Mouse (Mus musculus) stomach, embryonic 14.5 days (tissue): ENCODE measurements around the gene Fcamr. TPM values are rescaled to one million over a fixed set of nuclear protein-coding genes. Genes with fewer than 3 reads are reported as not detected.

Source experiments
- ATAC-seq: fragments of 200-750 bp; cut with Nextera tagmentation; 2 replicates; pipeline ENCODE4 v1.8.0; 2017; ENCODE audit warnings: low read depth, moderate TSS enrichment; ENCODE audit not compliant: insufficient number of reproducible peaks, insufficient read depth, low FRiP score
- H3K27ac ChIP-seq: fragments of 300-500 bp; sonication (generic); 2 replicates; pipeline ENCODE4 v1.5.1; 2014; ENCODE audit warnings: mild to moderate bottlenecking, low read length, moderate library complexity, mixed read lengths
- H3K27me3 ChIP-seq: fragments of 300-500 bp; sonication (generic); 2 replicates; pipeline ENCODE4 v1.6.1; 2014; ENCODE audit warnings: low read length, control low read depth, mixed read lengths; ENCODE audit not compliant: control insufficient read depth, insufficient read depth
- H3K36me3 ChIP-seq: fragments of 300-500 bp; sonication (generic); 2 replicates; pipeline ENCODE4 v1.6.1; 2014; ENCODE audit warnings: mild to moderate bottlenecking, control low read depth, low read length, moderate library complexity, mixed read lengths; ENCODE audit not compliant: control insufficient read depth, insufficient read depth
- H3K4me1 ChIP-seq: fragments of 300-500 bp; sonication (generic); 2 replicates; pipeline ENCODE4 v1.6.1; 2014; ENCODE audit warnings: low read length, control low read depth, mixed read lengths; ENCODE audit not compliant: control insufficient read depth, insufficient read depth
- H3K4me2 ChIP-seq: fragments of 300-500 bp; sonication (generic); replicated peaks from 2 replicates; pipeline ENCODE4 v1.6.1; 2014; ENCODE audit warnings: low read depth, low read length, control low read depth
- H3K4me3 ChIP-seq: fragments of 300-500 bp; sonication (generic); 2 replicates; pipeline ENCODE4 v1.5.1; 2014; ENCODE audit warnings: low read depth, low read length, control low read depth
- H3K9ac ChIP-seq: fragments of 300-500 bp; sonication (generic); replicated peaks from 2 replicates; pipeline ENCODE4 v1.6.1; 2014; ENCODE audit warnings: low read depth, mild to moderate bottlenecking, control low read depth, low read length, moderate library complexity, mixed read lengths
- H3K9me3 ChIP-seq: fragments of 300-500 bp; sonication (generic); 2 replicates; pipeline ENCODE4 v1.6.1; 2016; ENCODE audit warnings: low read depth, low read length, control low read depth; ENCODE audit not compliant: control insufficient read depth
- WGBS: fragments of 180-500 bp; shearing (Covaris S2); extraction: QIAGEN DNeasy Blood & Tissue Kit; methylation state at CpG from one replicate; pipeline ENCODE4 v1.1.7; 2014; 5-methylcytosine and 5-hydroxymethylcytosine counted together
- polyA plus RNA-seq: library from polyadenylated mRNA; unstranded; fragments of >200 nt; fragmentation: Nextera tagmentation; extraction: Ambion mirVana; gene quantifications from 2 replicates; pipeline ENCODE4 v1.2.1, GENCODE M21; 2014

Gene Fcamr
- polyA plus RNA-seq, 1 experiment from 2014 or later: 0.22 TPM

DNA sequence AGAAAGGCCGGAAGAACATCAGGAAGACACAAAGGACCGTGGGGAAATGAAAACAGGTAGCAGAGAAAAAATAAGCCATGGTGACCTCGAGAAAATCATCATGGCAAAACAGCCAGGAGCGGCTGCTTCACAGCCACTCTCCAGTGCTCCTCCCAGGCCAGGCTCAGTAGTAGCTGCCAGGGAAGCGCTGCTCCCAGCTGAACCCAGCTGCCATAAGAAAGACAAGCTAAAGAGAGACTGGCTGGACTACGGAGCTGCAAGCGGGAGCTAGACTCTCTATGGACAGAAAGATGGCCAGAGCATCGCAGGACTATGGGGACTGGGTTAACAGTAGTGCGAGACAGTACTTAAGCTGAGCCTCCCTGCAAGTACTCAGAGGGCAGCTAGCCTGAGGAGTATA lies 54.1 kb downstream of the Fcamr start:
- H3K27ac ChIP-seq: no peak overlapping the region
- H3K36me3 ChIP-seq: no peaks in the 10 kb centered on the region
- 79% methylated on average over 9 of the region's 9 CpGs for WGBS
- no peak overlapping the region for H3K4me2 ChIP-seq
- H3K27me3 ChIP-seq: no peaks in the 10 kb centered on the region
- no peaks in the 10 kb centered on the region for H3K4me1 ChIP-seq
- no peak overlapping the region for H3K9ac ChIP-seq
- no peak overlapping the region for H3K4me3 ChIP-seq
- H3K9me3 ChIP-seq: no peaks in the 10 kb centered on the region
- ATAC-seq: no peak

DNA sequence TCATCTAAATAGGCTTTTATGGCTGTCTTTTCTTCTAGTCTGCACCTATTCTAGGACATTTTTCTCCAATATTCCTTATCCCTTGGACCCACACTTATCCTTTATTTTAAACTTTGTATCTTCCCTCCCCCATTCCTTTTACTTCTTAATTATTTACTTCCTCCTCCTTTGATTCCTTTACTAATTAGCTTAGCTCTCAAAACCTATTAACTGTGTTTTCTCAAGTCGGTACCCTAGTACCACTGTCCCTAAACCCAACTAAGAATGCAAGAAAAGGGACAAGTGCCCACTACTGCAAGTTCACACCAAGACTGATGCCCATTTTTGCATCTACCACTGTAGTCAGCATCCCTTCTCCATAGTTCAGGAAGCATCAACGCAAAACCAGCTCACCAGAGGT lies 55.0 kb downstream of the Fcamr start:
- Histone ChIP-seq H3K9me3 (no peaks in the 10 kb centered on the region), H3K27ac (no peak overlapping the region), H3K36me3 (no peaks in the 10 kb centered on the region), H3K9ac (no peak overlapping the region), H3K4me3 (no peak overlapping the region), H3K4me1 (no peaks in the 10 kb centered on the region), H3K27me3 (no peaks in the 10 kb centered on the region), H3K4me2 (no peak overlapping the region)
- WGBS: 78% methylated on average over 2 of the region's 2 CpGs
- no peak for ATAC-seq

DNA sequence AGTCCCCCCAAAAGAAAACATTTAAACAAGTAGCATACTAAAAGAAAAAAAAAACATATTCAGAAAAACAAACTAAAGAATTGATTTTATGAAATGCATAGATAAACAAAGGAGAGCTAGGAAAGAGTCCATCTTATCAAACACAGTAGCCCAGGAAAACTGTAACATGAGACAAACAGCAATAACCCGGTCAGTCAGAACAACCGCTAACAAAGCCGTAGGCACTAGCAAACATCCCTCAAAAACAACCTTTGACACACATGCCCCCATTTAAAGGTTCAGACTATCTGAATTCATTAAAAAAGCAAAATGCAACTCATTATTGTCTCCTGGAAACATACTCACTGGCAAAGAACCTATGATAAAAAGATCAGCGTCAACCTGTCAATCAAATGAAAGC lies 56.8 kb downstream of the Fcamr start:
- Histone ChIP-seq H3K4me2 (no peak overlapping the region), H3K4me3 (no peak overlapping the region), H3K4me1 (no peaks in the 10 kb centered on the region), H3K36me3 (no peaks in the 10 kb centered on the region), H3K9me3 (no peaks in the 10 kb centered on the region), H3K27me3 (no peaks in the 10 kb centered on the region), H3K27ac (no peak overlapping the region), H3K9ac (no peak overlapping the region)
- ATAC-seq: no peak
- 75% methylated on average over 4 of the region's 4 CpGs for WGBS

DNA sequence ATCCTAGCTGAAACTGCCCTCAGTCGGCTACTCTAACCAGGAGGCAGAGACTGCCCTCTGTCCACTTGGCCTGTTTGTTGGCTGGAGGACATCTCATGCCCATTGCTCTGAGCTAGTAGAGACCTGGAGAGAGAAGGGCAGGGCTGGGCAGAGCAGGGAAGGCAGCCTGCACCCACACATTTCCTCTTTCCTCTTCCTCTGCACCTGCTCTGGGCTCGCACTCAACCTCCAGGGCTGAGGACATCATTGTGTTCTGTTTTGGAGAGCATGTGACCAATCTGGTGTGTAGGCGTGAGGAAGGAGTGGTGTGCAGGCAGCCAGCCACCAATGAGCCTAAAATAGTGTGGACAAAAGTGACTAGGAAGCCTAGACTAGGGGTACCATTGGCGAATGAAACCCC lies 63.5 kb downstream of the Fcamr start:
- Histone ChIP-seq H3K27ac (no peak overlapping the region), H3K9me3 (no peaks in the 10 kb centered on the region), H3K4me1 (no peaks in the 10 kb centered on the region), H3K27me3 (no peaks in the 10 kb centered on the region), H3K9ac (no peak overlapping the region), H3K36me3 (no peaks in the 10 kb centered on the region), H3K4me3 (no peak overlapping the region), H3K4me2 (no peak overlapping the region)
- WGBS: 78% methylated on average over 4 of the region's 4 CpGs
- ATAC-seq: no peak

Other genes with a start within 250 kb of the Fcamr start
- gene Zp3r, start 171.3 kb upstream of the Fcamr start, polyA plus RNA-seq: 0.14 and 0.52 TPM in 2 replicates
- gene C4bp, start 139.3 kb upstream of the Fcamr start, polyA plus RNA-seq: 0.17 and 0.27 TPM in 2 replicates
- gene Gm29427, start 85.1 kb upstream of the Fcamr start, polyA plus RNA-seq: not detected in 2 replicates
- gene Yod1, start 83.6 kb upstream of the Fcamr start, polyA plus RNA-seq: 11.9 and 12.0 TPM in 2 replicates
- gene Pfkfb2, start 71.6 kb upstream of the Fcamr start, polyA plus RNA-seq: 11.1 and 11.2 TPM in 2 replicates
- 28.6 and 28.7 TPM in 2 replicates for gene AA986860, start 68.9 kb upstream of the Fcamr start, polyA plus RNA-seq
- gene Pigr, start 25.8 kb downstream of the Fcamr start, polyA plus RNA-seq: not detected in 2 replicates
- not detected in 2 replicates for gene Fcmr, start 64.8 kb downstream of the Fcamr start, polyA plus RNA-seq
- not detected in 2 replicates for gene Il24, start 86.6 kb downstream of the Fcamr start, polyA plus RNA-seq
- not detected in 2 replicates for gene Il20, start 110.5 kb downstream of the Fcamr start, polyA plus RNA-seq
- not detected in 2 replicates for gene Il19, start 139.2 kb downstream of the Fcamr start, polyA plus RNA-seq
- 0.20 and 0.38 TPM in 2 replicates for gene Il10, start 218.9 kb downstream of the Fcamr start, polyA plus RNA-seq